Mouse (Mus musculus) limb, embryonic 15.5 days (tissue): Measurements from ENCODE around the gene Btk. TPM values are rescaled to one million over a fixed set of nuclear protein-coding genes. Genes with fewer than 3 reads are reported as not detected.

Source experiments
- ATAC-seq: fragments of 200-750 bp; cut with Nextera tagmentation; 2 replicates; pipeline ENCODE4 v1.8.0; 2017; ENCODE audit warnings: low read depth, moderate TSS enrichment; ENCODE audit not compliant: insufficient number of reproducible peaks, low FRiP score, low TSS enrichment
- H3K27ac ChIP-seq: fragments of 300-500 bp; sonication (generic); 2 replicates; pipeline ENCODE4 v1.5.1; 2015; ENCODE audit warnings: moderate library complexity, mild to moderate bottlenecking, inconsistent platforms
- H3K27me3 ChIP-seq: fragments of 300-500 bp; sonication (generic); 2 replicates; pipeline ENCODE4 v1.6.1; 2015; ENCODE audit warnings: inconsistent platforms
- H3K36me3 ChIP-seq: fragments of 300-500 bp; sonication (generic); 2 replicates; pipeline ENCODE4 v1.6.1; 2015; ENCODE audit warnings: inconsistent platforms
- H3K4me1 ChIP-seq: fragments of 300-500 bp; sonication (generic); 2 replicates; pipeline ENCODE4 v1.6.1; 2015; ENCODE audit warnings: inconsistent platforms
- H3K4me2 ChIP-seq: fragments of 300-500 bp; sonication (generic); 2 replicates; pipeline ENCODE4 v1.6.1; 2015; ENCODE audit warnings: mild to moderate bottlenecking, inconsistent platforms
- H3K4me3 ChIP-seq: fragments of 300-500 bp; sonication (generic); 2 replicates; pipeline ENCODE4 v1.5.1; 2015; ENCODE audit warnings: mild to moderate bottlenecking, inconsistent platforms
- H3K9ac ChIP-seq: fragments of 300-500 bp; sonication (generic); 2 replicates; pipeline ENCODE4 v1.6.1; 2015; ENCODE audit warnings: inconsistent platforms
- H3K9me3 ChIP-seq: fragments of 300-500 bp; sonication (generic); 2 replicates; pipeline ENCODE4 v1.6.1; 2016; ENCODE audit warnings: inconsistent platforms
- WGBS: fragments of 180-500 bp; shearing (Covaris S2); methylation state at CpG from one replicate; pipeline ENCODE4 v1.1.7; 2015; 5-methylcytosine and 5-hydroxymethylcytosine counted together
- polyA plus RNA-seq: library from polyadenylated mRNA; unstranded; fragments of >200 nt; fragmentation: Nextera tagmentation; extraction: Ambion mirVana; gene quantifications from 2 replicates; pipeline ENCODE4 v1.2.1, GENCODE M21; 2015

The Btk gene
- polyA plus RNA-seq, 1 experiment from 2014 or later: 3.4 TPM

- H3K4me3 ChIP-seq: peak overlapping the region; percentile 53
- peak; percentile 84 for ATAC-seq
- H3K9ac ChIP-seq: peak overlapping the region; percentile 40; the same call in 1 of the 2 replicates
Observed at GRCm38 (mm10) chrX:134601380-134602120, 18.2 kb upstream of the Btk start.

GRCm38 (mm10) chrX:134600659-134601379, 17.4 kb upstream of the Btk start, which contains the start of the genes Gla and Hnrnph2:
Gla (minus strand) TSS chrX:134601125.
Hnrnph2 (plus strand) TSS chrX:134601179.
- Histone ChIP-seq H3K4me3 (peak within 1 kb of the TSS; percentile 53), H3K27me3 (0 out of 2 replicates have a peak, but pooled peaks cover 3% of the 10 kb centered on the region), H3K4me2 (peak within 1 kb of the TSS; percentile 49), H3K9me3 (no peaks in the 10 kb centered on the region), H3K36me3 (no peaks in the 10 kb centered on the region), H3K4me1 (peaks cover 2% of the 10 kb centered on the region; the same call in 1 of the 2 replicates), H3K9ac (peak within 1 kb of the TSS; percentile 47), H3K27ac (peak within 1 kb of the TSS; percentile 93)
- ATAC-seq: peak; percentile 96
- 22% methylated on average over 33 of the region's 33 CpGs for WGBS

More at GRCm38 (mm10) chrX:134601380-134602120, 18.2 kb upstream of the Btk start:
- 22% methylated on average over 41 of the region's 43 CpGs for WGBS
- Histone ChIP-seq H3K4me1 (peaks cover 2% of the 10 kb centered on the region; the same call in 1 of the 2 replicates), H3K27ac (peak overlapping the region; percentile 93), H3K36me3 (no peaks in the 10 kb centered on the region), H3K9me3 (no peaks in the 10 kb centered on the region), H3K4me2 (peak overlapping the region; percentile 35), H3K27me3 (0 out of 2 replicates have a peak, but pooled peaks cover 3% of the 10 kb centered on the region)

DNA sequence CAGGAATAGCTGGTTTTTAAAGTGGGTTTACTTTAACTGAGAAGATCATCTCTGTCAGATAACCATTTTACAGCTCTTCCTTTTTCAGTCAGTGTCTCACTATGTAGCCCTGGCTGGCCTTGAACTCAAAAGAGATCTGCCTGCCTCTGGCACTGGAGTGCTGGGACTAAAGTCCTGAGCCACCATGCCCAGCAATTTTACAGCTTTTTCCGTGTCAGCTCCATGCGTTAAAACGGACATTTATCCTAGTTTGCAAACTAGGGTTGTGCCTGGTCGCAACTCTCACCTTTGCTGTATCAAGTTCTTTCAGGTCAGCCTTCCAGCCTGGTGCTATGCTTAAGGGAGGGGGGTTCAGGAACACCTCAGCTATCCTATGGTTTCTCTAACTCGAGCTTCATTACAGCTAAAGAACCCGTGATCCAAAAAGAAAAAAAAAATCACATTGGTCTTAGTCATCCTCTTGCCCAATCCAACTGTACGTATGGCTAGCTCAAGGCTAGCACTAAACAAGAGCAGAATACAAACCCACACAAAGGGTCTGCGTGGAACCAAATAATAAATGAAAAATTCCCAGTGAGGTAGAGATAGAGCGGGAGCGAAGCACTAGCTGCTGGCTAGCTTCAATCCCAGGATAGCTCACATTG, 16.7 kb upstream of the Btk start:
- 22% methylated on average over 10 of the region's 10 CpGs for WGBS
- no peaks in the 10 kb centered on the region for H3K36me3 ChIP-seq
- H3K4me1 ChIP-seq: peaks cover 2% of the 10 kb centered on the region; the same call in 1 of the 2 replicates
- H3K9ac ChIP-seq: peak overlapping the region; percentile 47; the same call in 1 of the 2 replicates
- no peaks in the 10 kb centered on the region for H3K9me3 ChIP-seq
- H3K27me3 ChIP-seq: 0 out of 2 replicates have a peak, but pooled peaks cover 3% of the 10 kb centered on the region
- peak overlapping the region; percentile 53 for H3K4me3 ChIP-seq
- no peak for ATAC-seq
- H3K4me2 ChIP-seq: peak overlapping the region; percentile 49
- no peak overlapping the region for H3K27ac ChIP-seq

GRCm38 (mm10) chrX:134589836-134590235, 6.5 kb upstream of the Btk start:
- Histone ChIP-seq H3K9ac (no peak overlapping the region), H3K36me3 (peaks cover 8% of the 10 kb centered on the region; the same call in 1 of the 2 replicates), H3K4me2 (no peak overlapping the region), H3K4me3 (no peak overlapping the region), H3K9me3 (no peaks in the 10 kb centered on the region), H3K27ac (no peak overlapping the region), H3K4me1 (no peaks in the 10 kb centered on the region), H3K27me3 (no peaks in the 10 kb centered on the region)
- ATAC-seq: no peak
- 49% methylated on average over 5 of the region's 5 CpGs for WGBS

DNA sequence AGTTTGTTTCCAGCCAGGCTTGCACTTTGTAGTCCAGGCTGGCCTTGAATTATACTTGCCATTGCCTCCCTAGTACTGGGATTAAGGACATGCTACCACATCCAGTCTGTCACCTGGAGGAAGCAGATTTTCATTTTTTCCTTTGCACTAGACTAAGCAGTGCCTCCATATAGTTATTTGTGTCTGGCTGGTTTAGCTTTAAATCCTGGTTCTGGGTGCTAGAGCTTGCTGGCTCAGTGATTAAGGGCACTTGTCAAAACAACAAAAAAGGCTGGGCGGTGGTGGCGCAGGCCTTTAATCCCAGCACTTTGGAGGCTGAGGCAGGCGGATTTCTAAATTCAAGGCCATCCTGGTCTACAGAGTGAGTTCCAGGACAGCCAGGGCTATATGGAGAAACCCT, 5.6 kb upstream of the Btk start:
- WGBS: 83% methylated on average over 3 of the region's 3 CpGs
- Histone ChIP-seq H3K4me2 (no peak overlapping the region), H3K4me1 (no peaks in the 10 kb centered on the region), H3K36me3 (peaks cover 8% of the 10 kb centered on the region; the same call in 1 of the 2 replicates), H3K27ac (no peak overlapping the region), H3K27me3 (no peaks in the 10 kb centered on the region), H3K4me3 (no peak overlapping the region), H3K9me3 (no peaks in the 10 kb centered on the region), H3K9ac (no peak overlapping the region)
- ATAC-seq: no peak

DNA sequence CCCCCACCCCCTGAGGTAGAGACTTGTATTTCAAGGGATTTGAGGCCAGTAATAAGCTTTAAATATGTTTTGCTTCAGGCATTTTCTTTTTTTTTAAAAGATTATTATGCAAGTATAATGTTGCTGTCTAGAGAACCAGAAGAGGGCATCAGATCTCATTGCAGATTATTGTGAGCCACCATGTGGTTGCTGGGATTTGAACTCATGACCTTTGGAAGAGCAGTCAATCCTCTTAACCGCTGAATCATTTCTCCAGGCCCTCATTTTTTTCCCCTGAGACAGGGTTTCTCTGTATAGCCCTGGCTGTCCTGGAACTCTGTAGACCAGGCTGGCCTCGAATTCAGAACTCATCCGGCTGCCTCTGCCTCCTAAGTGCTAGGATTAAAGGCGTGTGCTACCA, 4.9 kb upstream of the Btk start:
- WGBS: 78% methylated on average over 4 of the region's 4 CpGs
- H3K4me1 ChIP-seq: no peaks in the 10 kb centered on the region
- H3K9ac ChIP-seq: no peak overlapping the region
- no peak overlapping the region for H3K4me2 ChIP-seq
- no peaks in the 10 kb centered on the region for H3K9me3 ChIP-seq
- H3K4me3 ChIP-seq: no peak overlapping the region
- H3K27me3 ChIP-seq: no peaks in the 10 kb centered on the region
- no peak for ATAC-seq
- peaks cover 8% of the 10 kb centered on the region; the same call in 1 of the 2 replicates for H3K36me3 ChIP-seq
- no peak overlapping the region for H3K27ac ChIP-seq

- WGBS: 46% methylated on average over 8 of the region's 8 CpGs
- Histone ChIP-seq H3K9me3 (no peaks in the 10 kb centered on the region), H3K27me3 (no peaks in the 10 kb centered on the region; the same call in 1 of the 2 replicates), H3K36me3 (peaks cover 8% of the 10 kb centered on the region; the same call in 1 of the 2 replicates), H3K27ac (0 out of 2 replicates have a peak overlapping the region, but pooled peaks have one; percentile 90), H3K4me2 (peak overlapping the region; percentile 44), H3K4me3 (peak overlapping the region; percentile 48), H3K9ac (peak overlapping the region; percentile 40; the same call in 1 of the 2 replicates), H3K4me1 (no peaks in the 10 kb centered on the region)
- ATAC-seq: no peak
Observed at GRCm38 (mm10) chrX:134586447-134586846, 3.1 kb upstream of the Btk start.

GRCm38 (mm10) chrX:134585103-134586002, 2.0 kb upstream of the Btk start, which contains the start of gene Rpl36a:
Rpl36a (plus strand) TSS chrX:134585654.
- Histone ChIP-seq H3K9me3 (no peaks in the 10 kb centered on the region), H3K9ac (peak within 1 kb of the TSS; percentile 40), H3K27me3 (no peaks in the 10 kb centered on the region; the same call in 1 of the 2 replicates), H3K4me3 (peak within 1 kb of the TSS; percentile 48), H3K36me3 (peaks cover 8% of the 10 kb centered on the region; the same call in 1 of the 2 replicates), H3K27ac (peak within 1 kb of the TSS; percentile 90), H3K4me2 (peak within 1 kb of the TSS; percentile 44), H3K4me1 (no peaks in the 10 kb centered on the region)
- peak; percentile 94 for ATAC-seq
- WGBS: 15% methylated on average over 45 of the region's 45 CpGs

DNA sequence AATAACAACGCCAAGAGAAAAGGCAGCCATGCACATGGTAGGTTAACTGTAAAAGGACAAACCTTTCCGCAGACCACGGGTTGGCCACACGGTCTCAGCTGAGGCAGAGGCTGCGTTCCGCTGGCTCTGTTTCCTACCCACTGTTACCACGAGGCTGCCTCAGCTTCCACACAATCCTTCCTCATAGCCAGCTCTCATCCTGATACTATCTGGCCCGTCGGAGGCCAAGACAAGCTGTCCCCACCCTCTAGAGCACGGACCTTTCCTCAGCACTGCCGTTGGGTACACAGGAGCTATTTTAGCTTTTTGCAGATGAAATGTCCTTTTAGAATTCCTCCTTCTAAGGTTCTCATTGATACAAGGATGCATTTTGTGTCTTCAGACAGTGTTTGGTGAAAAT, 1.1 kb downstream of the Btk start:
- no peak overlapping the region for H3K4me3 ChIP-seq
- H3K27ac ChIP-seq: no peak overlapping the region
- no peak overlapping the region for H3K9ac ChIP-seq
- no peaks in the 10 kb centered on the region for H3K4me1 ChIP-seq
- WGBS: 79% methylated on average over 11 of the region's 11 CpGs
- H3K27me3 ChIP-seq: no peaks in the 10 kb centered on the region; the same call in 1 of the 2 replicates
- ATAC-seq: no peak
- H3K4me2 ChIP-seq: no peak overlapping the region
- no peaks in the 10 kb centered on the region for H3K36me3 ChIP-seq
- H3K9me3 ChIP-seq: no peaks in the 10 kb centered on the region

DNA sequence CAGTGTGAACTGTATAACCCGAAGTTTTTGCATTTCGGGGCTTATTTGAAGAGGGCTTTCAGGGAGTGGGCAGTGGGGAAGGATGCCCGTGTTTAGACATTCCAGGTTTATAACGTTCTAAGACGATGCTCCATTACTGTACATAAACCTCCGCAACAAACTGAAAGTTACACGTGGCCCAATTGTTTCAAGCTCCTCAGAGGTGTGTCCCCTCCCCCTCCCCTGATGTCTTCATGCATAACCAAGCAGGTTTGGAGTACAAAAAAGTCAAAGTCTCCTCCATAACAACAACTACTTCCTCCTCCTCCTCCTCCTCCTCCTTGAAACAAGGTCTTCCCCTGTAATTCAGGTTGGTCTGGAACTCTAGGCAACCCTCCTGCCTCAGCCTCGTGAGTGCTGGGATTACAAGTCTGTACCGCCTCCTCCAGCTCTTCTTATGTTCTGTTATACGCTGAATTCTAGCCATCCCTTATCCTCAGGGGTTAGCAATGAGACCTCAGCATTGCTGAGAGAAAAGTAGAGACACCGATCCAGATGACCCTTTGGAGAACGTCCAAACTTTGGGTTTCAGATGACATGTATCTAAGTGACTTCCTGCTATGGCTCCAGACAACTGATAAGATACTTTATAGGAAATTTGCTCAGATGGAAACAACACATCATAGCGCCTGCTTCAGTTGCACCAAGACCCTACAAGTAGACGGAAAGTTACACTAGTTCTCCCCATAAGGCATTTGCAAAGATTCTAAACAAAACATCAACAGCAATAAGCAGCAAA, 2.7 kb downstream of the Btk start:
- no peaks in the 10 kb centered on the region; the same call in 1 of the 2 replicates for H3K27me3 ChIP-seq
- no peak for ATAC-seq
- H3K4me1 ChIP-seq: no peaks in the 10 kb centered on the region
- no peak overlapping the region for H3K27ac ChIP-seq
- H3K4me3 ChIP-seq: no peak overlapping the region
- no peaks in the 10 kb centered on the region for H3K36me3 ChIP-seq
- H3K9ac ChIP-seq: no peak overlapping the region
- WGBS: 82% methylated on average over 14 of the region's 14 CpGs
- H3K4me2 ChIP-seq: no peak overlapping the region
- H3K9me3 ChIP-seq: no peaks in the 10 kb centered on the region
